Mouse (Mus musculus) gastrocnemius, postnatal 4 days (tissue): ENCODE results near the gene Atp8a2. TPM values are rescaled to one million over a fixed set of nuclear protein-coding genes. Genes with fewer than 3 reads are reported as not detected.
A peak's percentile ranks its signal among the peaks of the same experiment; 100 is the strongest.
"Not testable (repeated sequence)": the region's sequence is repeated elsewhere in the genome, so short reads cannot be mapped to it uniquely, and the experiment has no call there.

ENCODE experiments used
- DNase-seq, 2 experiments: peaks; one replicate each; pipeline ENCODE4 v3.0.0; 2021 to 2022; ENCODE audit warnings: low spot score in 2 of 2, mixed read lengths in 2 of 2
- microRNA-seq: library from miRNA; unstranded; fragments of <30 nt; microRNA quantifications from one replicate; pipeline ENCODE4 v1.2.0, GENCODE M21; 2021
- total RNA-seq, 2 experiments: library from RNA; stranded (reverse); gene quantifications; 2 replicates each; pipeline ENCODE4 v1.2.3; 2021

The Atp8a2 gene
- total RNA-seq, 2 experiments from 2014 or later, result 0.91 to 1.1 TPM

- no peak for DNase-seq
Measured at GRCm38 (mm10) chr14:59616802-59617201, 580.2 kb downstream of the Atp8a2 start.

DNA sequence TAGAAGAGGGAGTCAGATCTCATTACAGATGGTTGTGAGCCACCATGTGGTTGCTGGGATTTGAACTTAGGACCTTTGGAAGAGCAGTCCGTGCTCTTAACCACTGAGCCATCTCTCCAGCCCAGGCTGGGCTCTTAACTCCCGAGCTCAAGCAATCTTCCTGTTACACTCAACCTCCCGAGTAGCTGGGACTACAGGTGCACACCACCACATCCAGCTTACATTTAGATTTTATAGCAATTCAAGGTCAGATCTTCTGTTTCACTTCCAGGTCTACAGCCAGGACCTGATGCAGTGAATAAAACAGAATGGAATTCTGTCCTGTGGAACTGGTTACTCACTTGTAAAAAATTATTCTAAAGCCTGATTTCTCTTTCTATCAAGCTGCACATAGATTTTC is 582.8 kb downstream of the Atp8a2 start:
- DNase-seq, result not testable (repeated sequence)

- DNase-seq, result peak; percentile 53 to 79
Measured at GRCm38 (mm10) chr14:59612920-59613625, 583.9 kb downstream of the Atp8a2 start.

DNA sequence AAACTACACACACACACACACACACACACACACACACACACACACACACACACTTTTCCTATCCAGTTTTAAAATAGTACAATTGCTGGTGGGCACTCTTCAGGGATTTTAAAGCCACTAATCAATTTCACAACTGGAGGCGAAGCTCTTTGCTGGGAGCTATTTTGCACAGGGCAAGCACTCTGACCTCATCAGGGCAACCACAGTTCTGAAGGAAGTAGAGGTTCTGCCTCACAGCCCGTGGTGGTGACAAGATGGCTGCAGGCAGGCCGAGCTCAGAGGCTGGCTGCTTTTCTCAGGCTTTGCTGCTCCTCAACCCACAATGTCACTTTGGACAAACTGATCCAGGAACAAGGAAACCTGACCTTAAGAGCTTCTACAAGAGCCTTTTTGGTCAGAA is 590.0 kb downstream of the Atp8a2 start:
- DNase-seq, result no peak

- peak; percentile 54 to 64 for DNase-seq
Measured at GRCm38 (mm10) chr14:59605671-59606353, 591.2 kb downstream of the Atp8a2 start.

GRCm38 (mm10) chr14:59604002-59604645 is 592.9 kb downstream of the Atp8a2 start:
- DNase-seq, result no peak

- no peak for DNase-seq
Measured at GRCm38 (mm10) chr14:59598260-59598627, 598.7 kb downstream of the Atp8a2 start.

- peak; percentile 89 to 91 for DNase-seq
Measured at GRCm38 (mm10) chr14:59597398-59598259, 599.4 kb downstream of the Atp8a2 start, which contains the start of gene Cdadc1. TSS of gene Cdadc1 (minus strand) at chr14:59597959.

- no peak for DNase-seq
Measured at GRCm38 (mm10) chr14:59594988-59595387, 602.0 kb downstream of the Atp8a2 start.

- no peak for DNase-seq
Measured at GRCm38 (mm10) chr14:59592593-59592992, 604.4 kb downstream of the Atp8a2 start.

- no peak for DNase-seq
Measured at GRCm38 (mm10) chr14:59591901-59592300, 605.1 kb downstream of the Atp8a2 start.

- DNase-seq, result no peak
Measured at GRCm38 (mm10) chr14:59590614-59591013, 606.4 kb downstream of the Atp8a2 start.

Small RNA genes within 50 kb of the gene (microRNA-seq; reads per million reads assigned to microRNA genes)
- gene Mir719, result not detected

Other genes with a start within 250 kb of the Atp8a2 start
- not detected for gene Nupl1, start 54.3 kb upstream of the Atp8a2 start, total RNA-seq
- 10 to 100 TPM; 37.4 to 45.4 TPM for gene Gm49336, start 54.3 kb upstream of the Atp8a2 start, total RNA-seq
- gene Mtmr6, start 68.0 kb upstream of the Atp8a2 start, total RNA-seq, result 10 to 100 TPM; 30.8 to 33.8 TPM
- gene Amer2, start 176.1 kb upstream of the Atp8a2 start, total RNA-seq, result under 1 TPM; 0.29 to 0.44 TPM